Mouse (Mus musculus): ENCODE measurements around the gene Lsg1.

DNA sequence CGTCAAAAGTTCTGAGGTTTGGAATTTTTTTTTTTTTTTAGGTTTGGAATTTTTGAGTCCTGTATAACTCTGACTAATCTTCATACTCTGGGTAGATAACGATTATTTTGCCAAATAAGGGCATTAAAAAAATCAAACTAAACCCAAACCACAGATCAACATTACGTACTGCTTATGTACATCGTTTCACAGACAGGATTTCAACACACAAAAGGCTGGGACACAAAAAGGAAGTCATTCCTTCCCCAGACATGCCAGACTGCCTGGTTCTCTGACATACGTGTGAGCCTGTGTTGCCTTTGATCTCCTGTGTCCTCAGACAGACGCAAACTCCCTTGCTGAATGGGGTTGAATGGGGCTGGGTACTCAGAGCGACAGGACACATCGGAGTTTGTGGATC is 59.0 kb downstream of the Lsg1 start:
- no peak for TF ChIP-seq POLR2A (IDR thresholded peaks at IDR 0.05; ENCODE audit: borderline replicate concordance, insufficient read depth, low read length)
- no peak for TF ChIP-seq CTCF (IDR thresholded peaks at IDR 0.05; ENCODE audit: borderline replicate concordance, insufficient read depth, low read depth, low read length)
